Mouse (Mus musculus) limb, embryonic 14.5 days (tissue): ENCODE data around the gene Acss3. TPM values are rescaled to one million over a fixed set of nuclear protein-coding genes. Genes with fewer than 3 reads are reported as not detected.

Experiments used
- ATAC-seq: fragments of 200-750 bp; cut with Nextera tagmentation; 2 replicates; pipeline ENCODE4 v1.8.0; 2017; ENCODE audit warnings: low read depth, moderate number of reproducible peaks, moderate TSS enrichment; ENCODE audit not compliant: low FRiP score
- DNase-seq: peaks from one replicate; pipeline ENCODE4 v3.0.0-alpha.2; 2015; ENCODE audit warnings: low spot score
- H3K27ac ChIP-seq: fragments of 300-500 bp; sonication (generic); replicated peaks from 2 replicates; pipeline ENCODE4 v1.5.1; 2014; ENCODE audit warnings: low read depth, mild to moderate bottlenecking, low read length, moderate library complexity, mixed read lengths
- H3K27me3 ChIP-seq: fragments of 300-500 bp; sonication (generic); 2 replicates; pipeline ENCODE4 v1.6.1; 2014; ENCODE audit warnings: low read length, mixed read lengths; ENCODE audit not compliant: control insufficient read depth, insufficient read depth
- H3K36me3 ChIP-seq: fragments of 300-500 bp; sonication (generic); 2 replicates; pipeline ENCODE4 v1.6.1; 2014; ENCODE audit warnings: mild to moderate bottlenecking, low read length, moderate library complexity, mixed read lengths; ENCODE audit not compliant: control insufficient read depth, insufficient read depth
- H3K4me1 ChIP-seq: fragments of 300-500 bp; sonication (generic); 2 replicates; pipeline ENCODE4 v1.6.1; 2014; ENCODE audit warnings: antibody characterized with exemption, low read length, mixed read lengths; ENCODE audit not compliant: control insufficient read depth, insufficient read depth
- H3K4me2 ChIP-seq: fragments of 300-500 bp; sonication (generic); replicated peaks from 2 replicates; pipeline ENCODE4 v1.6.1; 2014; ENCODE audit warnings: low read depth, mild to moderate bottlenecking, low read length, moderate library complexity; ENCODE audit not compliant: severe bottlenecking
- H3K4me3 ChIP-seq: fragments of 300-500 bp; sonication (generic); replicated peaks from 2 replicates; pipeline ENCODE4 v1.5.1; 2014; ENCODE audit warnings: low read length
- H3K9ac ChIP-seq: fragments of 300-500 bp; sonication (generic); 2 replicates; pipeline ENCODE4 v1.6.1; 2014; ENCODE audit warnings: mild to moderate bottlenecking, low read depth, low read length, moderate library complexity; ENCODE audit not compliant: severe bottlenecking
- H3K9me3 ChIP-seq: fragments of 300-500 bp; sonication (generic); 2 replicates; pipeline ENCODE4 v1.6.1; 2016; ENCODE audit warnings: low read length; ENCODE audit not compliant: control insufficient read depth
- POLR2A ChIP-seq: fragments of 200-500 bp; IDR thresholded peaks from 2 replicates; pipeline ENCODE4 v1.8.0; 2012; ENCODE audit warnings: inconsistent platforms, mild to moderate bottlenecking, moderate library complexity, borderline replicate concordance; ENCODE audit not compliant: insufficient read depth, insufficient read length; ENCODE audit errors: extremely low read depth
- whole genome bisulfite sequencing: fragments of 180-500 bp; shearing (Covaris S2); extraction: QIAGEN DNeasy Blood & Tissue Kit; methylation state at CpG from one replicate; pipeline ENCODE4 v1.1.7; 2014; 5-methylcytosine and 5-hydroxymethylcytosine counted together
- polyA plus RNA-seq, 2 experiments: library from polyadenylated mRNA; depleted of rRNA in 1 of 2; stranded (reverse) in 1 of 2; unstranded in 1 of 2; fragments of >200 nt; fragmentation: Nextera tagmentation in 1 of 2; extraction: Ambion mirVana in 1 of 2; gene quantifications; 2 replicates each; pipeline versions ENCODE4 v1.2.1 to v1.2.3; 2012 to 2014

Gene Acss3
- polyA plus RNA-seq (2012; rRNA removed) (6.9 and 7.6 TPM in 2 replicates), polyA plus RNA-seq (2014; fragmentation: Nextera tagmentation; extraction: Ambion mirVana) (2.6 and 3.6 TPM in 2 replicates)

DNA sequence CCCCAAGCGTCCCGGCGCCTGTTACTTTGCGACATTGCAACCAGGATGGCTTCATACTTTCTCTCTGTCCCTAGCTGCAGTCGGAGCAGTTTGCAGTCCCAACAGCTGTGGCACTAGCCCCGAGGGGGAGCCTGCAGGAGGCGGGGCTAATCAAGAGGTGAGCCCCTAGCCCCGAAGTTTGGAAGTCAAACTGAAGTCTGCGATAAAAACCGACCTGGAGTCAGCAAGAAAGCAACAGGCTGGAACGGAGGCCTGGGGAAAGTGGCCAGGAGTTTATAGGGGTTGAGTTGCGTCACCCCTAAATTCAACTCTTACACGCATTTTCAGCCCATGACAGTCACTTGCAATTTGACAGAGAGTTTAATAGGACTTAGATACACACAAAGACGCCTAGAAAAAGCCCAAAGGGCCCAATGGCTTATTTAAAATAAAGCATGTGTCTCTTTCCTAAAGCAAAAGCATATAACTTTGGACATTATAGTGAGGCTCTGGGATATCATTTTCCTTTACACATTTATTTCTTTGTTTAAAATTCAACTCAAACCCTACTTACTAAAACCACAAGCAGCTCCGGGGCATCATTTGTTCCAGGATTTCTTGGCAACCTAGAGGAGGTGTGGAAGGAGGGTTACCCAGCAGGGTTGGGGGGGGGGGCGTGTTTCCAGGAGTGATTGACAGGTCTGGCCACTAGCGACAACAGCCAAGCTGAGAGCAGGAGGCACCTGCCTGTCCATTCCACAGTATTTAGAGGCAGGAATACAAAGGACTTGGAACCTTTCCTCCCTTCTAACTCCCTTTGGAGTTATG, at the start of gene Acss3:
Gene Acss3 (minus strand): TSS at position 140 of the 807 bp plus-strand sequence.
- TF ChIP-seq POLR2A = no peak
- peak within 1 kb of the TSS; percentile 75 for H3K4me2 ChIP-seq
- peaks cover 3% of the 10 kb centered on the region; the same call in 1 of the 2 replicates for H3K4me1 ChIP-seq
- no peaks in the 10 kb centered on the region for H3K27me3 ChIP-seq
- no peak within 1 kb of the TSS for H3K27ac ChIP-seq
- DNase-seq (peak; percentile 74), ATAC-seq (peak; percentile 90)
- H3K9ac ChIP-seq = peak within 1 kb of the TSS; percentile 72
- peak within 1 kb of the TSS; percentile 55 for H3K4me3 ChIP-seq
- H3K9me3 ChIP-seq = no peaks in the 10 kb centered on the region
- no peaks in the 10 kb centered on the region for H3K36me3 ChIP-seq
- WGBS = 4% methylated on average over 17 of the region's 17 CpGs

DNA sequence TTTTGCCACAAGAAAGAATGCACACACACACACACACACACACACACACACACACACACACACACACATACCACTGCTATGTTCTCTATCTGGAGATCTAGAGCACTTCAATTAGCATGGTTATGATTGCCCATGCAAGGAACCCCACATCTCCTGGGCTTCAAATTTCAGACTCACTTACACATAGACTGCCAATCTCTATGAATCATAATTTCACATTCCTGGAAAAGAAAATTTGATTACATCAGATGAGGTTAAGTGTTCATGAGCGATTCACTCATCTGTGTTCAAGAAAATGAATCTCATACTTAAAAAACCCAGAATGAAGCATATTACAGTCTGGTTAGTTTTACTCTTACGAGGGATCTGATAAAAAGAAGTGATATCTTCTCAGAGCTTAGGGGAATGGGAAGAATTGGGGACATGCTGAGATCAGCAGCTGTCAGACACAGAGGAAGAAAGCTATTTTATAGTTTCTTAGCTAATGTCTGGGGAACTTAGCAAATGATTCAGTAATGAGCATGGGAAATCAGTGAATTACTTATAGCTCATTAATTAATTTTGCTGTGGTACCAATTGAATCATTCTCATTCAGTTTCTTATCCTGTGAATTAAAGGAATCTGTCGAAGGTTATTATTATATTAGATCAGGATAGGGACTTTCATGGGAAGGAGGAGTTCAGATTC, 48.7 kb upstream of the Acss3 start:
- Histone ChIP-seq H3K4me2 (no peak overlapping the region), H3K27ac (no peak overlapping the region), H3K4me1 (no peaks in the 10 kb centered on the region), H3K4me3 (no peak overlapping the region), H3K27me3 (no peaks in the 10 kb centered on the region), H3K9me3 (no peaks in the 10 kb centered on the region), H3K36me3 (no peaks in the 10 kb centered on the region), H3K9ac (no peak overlapping the region)
- ATAC-seq (no peak), DNase-seq (no peak)
- 78% methylated on average over 3 of the region's 3 CpGs for WGBS
- no peak for TF ChIP-seq POLR2A

DNA sequence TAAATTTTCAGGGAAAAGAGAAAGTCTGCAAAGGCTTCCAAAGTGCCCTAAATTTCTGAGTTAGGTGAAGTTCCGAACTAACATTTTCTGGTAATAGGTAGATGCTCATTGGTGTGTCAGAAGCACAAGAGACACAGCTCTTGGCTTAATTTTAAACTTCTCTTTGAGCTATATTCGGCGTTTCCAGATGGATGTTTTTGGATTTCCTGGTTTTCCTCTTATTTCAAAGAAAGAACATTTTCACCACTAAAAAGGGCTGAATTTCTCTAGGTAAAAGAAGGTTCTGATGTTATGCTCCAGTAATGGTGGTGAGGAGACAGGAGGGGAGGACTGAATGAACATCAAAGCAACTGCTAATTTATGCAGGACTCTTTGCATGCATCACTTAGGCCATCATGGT, 43.0 kb upstream of the Acss3 start:
- Histone ChIP-seq H3K9ac (no peak overlapping the region), H3K27me3 (no peaks in the 10 kb centered on the region), H3K4me3 (no peak overlapping the region), H3K4me1 (no peaks in the 10 kb centered on the region), H3K4me2 (no peak overlapping the region), H3K36me3 (no peaks in the 10 kb centered on the region), H3K9me3 (no peaks in the 10 kb centered on the region), H3K27ac (no peak overlapping the region)
- 89% methylated on average over 3 of the region's 3 CpGs for WGBS
- TF ChIP-seq POLR2A = no peak
- ATAC-seq = no peak
- DNase-seq = no peak

DNA sequence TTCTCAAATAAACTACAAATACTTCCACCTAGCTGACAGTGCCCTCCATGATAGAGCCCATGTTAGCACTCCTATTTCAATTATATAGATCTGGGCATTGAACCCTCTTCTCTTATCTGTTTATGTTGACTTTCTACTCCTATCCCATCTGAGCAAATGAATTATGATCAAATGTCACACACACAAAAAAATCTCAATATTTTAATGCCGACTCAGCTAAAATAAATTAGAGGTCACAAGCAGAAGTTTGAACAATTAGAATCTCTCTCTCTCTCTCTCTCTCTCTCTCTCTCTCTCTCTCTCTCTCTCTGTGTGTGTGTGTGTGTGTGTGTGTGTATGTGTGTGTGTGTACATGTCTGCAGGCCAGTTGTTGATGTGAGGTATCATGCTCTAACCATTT, 25.3 kb upstream of the Acss3 start:
- H3K4me3 ChIP-seq = no peak overlapping the region
- WGBS = 88% methylated on average over 1 of the region's 1 CpGs
- no peak for DNase-seq

DNA sequence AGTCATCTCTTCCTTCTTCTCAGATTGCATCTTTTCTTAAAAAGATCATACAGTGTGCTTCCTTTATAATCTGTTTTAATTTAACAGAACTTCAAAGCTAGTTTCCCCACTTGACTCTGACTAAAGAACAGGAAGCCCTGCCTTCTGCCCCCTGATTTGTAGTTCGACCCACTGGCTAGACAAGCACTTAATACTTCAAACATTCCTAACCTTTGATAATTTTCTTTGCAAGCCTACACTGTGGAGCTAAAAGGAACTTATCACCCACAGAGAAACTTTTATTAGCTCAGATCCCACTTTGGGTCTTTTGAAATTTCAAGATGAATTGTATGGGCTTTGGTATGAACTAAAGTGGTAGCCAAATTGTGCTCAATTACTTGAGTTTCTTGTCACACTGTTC, 20.5 kb upstream of the Acss3 start:
- Histone ChIP-seq H3K4me3 (no peak overlapping the region), H3K4me2 (no peak overlapping the region), H3K27me3 (no peaks in the 10 kb centered on the region), H3K9ac (no peak overlapping the region), H3K27ac (no peak overlapping the region), H3K4me1 (no peaks in the 10 kb centered on the region), H3K36me3 (no peaks in the 10 kb centered on the region), H3K9me3 (no peaks in the 10 kb centered on the region)
- 15% methylated on average over 1 of the region's 1 CpGs for WGBS
- ATAC-seq (no peak), DNase-seq (no peak)
- no peak for TF ChIP-seq POLR2A

More for the DNA sequence above, 25.3 kb upstream of the Acss3 start:
- no peak for ATAC-seq
- Histone ChIP-seq H3K36me3 (no peaks in the 10 kb centered on the region), H3K27me3 (no peaks in the 10 kb centered on the region), H3K9me3 (no peaks in the 10 kb centered on the region), H3K9ac (no peak overlapping the region), H3K4me1 (no peaks in the 10 kb centered on the region), H3K4me2 (no peak overlapping the region), H3K27ac (no peak overlapping the region)
- TF ChIP-seq POLR2A = no peak
